Mouse (Mus musculus) midbrain, postnatal 0 days (tissue): ENCODE results near the gene Pyroxd2. TPM values are rescaled to one million over a fixed set of nuclear protein-coding genes. Genes with fewer than 3 reads are reported as not detected.

Experiments used
- ATAC-seq: fragments of 200-750 bp; cut with Nextera tagmentation; 2 replicates; pipeline ENCODE4 v1.8.0; 2017; ENCODE audit warnings: moderate number of reproducible peaks, mild to moderate bottlenecking, moderate TSS enrichment, moderate library complexity; ENCODE audit not compliant: low FRiP score
- DNase-seq: peaks from one replicate; pipeline ENCODE4 v3.0.0-alpha.2; 2015; ENCODE audit warnings: low spot score
- H3K27ac ChIP-seq: fragments of 300-500 bp; sonication (generic); 2 replicates; pipeline ENCODE4 v1.5.1; 2014; ENCODE audit warnings: low read depth, mild to moderate bottlenecking, low read length, mixed read lengths
- H3K27me3 ChIP-seq: fragments of 300-500 bp; sonication (generic); 2 replicates; pipeline ENCODE4 v1.6.1; 2014; ENCODE audit warnings: low read length, control low read depth, mixed read lengths; ENCODE audit not compliant: insufficient read depth
- H3K36me3 ChIP-seq: fragments of 300-500 bp; sonication (generic); 2 replicates; pipeline ENCODE4 v1.6.1; 2014; ENCODE audit warnings: low read length, control low read depth, mixed read lengths; ENCODE audit not compliant: insufficient read depth
- H3K4me1 ChIP-seq: fragments of 300-500 bp; sonication (generic); 2 replicates; pipeline ENCODE4 v1.6.1; 2014; ENCODE audit warnings: mild to moderate bottlenecking, control low read depth, antibody characterized with exemption, low read length, mixed read lengths; ENCODE audit not compliant: insufficient read depth
- H3K4me2 ChIP-seq: fragments of 300-500 bp; sonication (generic); 2 replicates; pipeline ENCODE4 v1.6.1; 2014; ENCODE audit warnings: low read depth, mild to moderate bottlenecking, low read length, mixed read lengths; ENCODE audit not compliant: poor library complexity, severe bottlenecking
- H3K4me3 ChIP-seq: fragments of 300-500 bp; sonication (generic); 2 replicates; pipeline ENCODE4 v1.5.1; 2014; ENCODE audit warnings: low read depth, mild to moderate bottlenecking, low read length, moderate library complexity
- H3K9ac ChIP-seq: fragments of 300-500 bp; sonication (generic); replicated peaks from 2 replicates; pipeline ENCODE4 v1.6.1; 2014; ENCODE audit warnings: mild to moderate bottlenecking, low read length, moderate library complexity, mixed read lengths; ENCODE audit not compliant: poor library complexity, severe bottlenecking
- H3K9me3 ChIP-seq: fragments of 300-500 bp; sonication (generic); 2 replicates; pipeline ENCODE4 v1.6.1; 2016; ENCODE audit warnings: low read length, control low read depth
- CTCF ChIP-seq: IDR thresholded peaks from 2 replicates; pipeline ENCODE4 v1.5.1; 2016; ENCODE audit warnings: antibody characterized with exemption, mild to moderate bottlenecking
- WGBS: fragments of 180-500 bp; shearing (Covaris S2); extraction: QIAGEN DNeasy Blood & Tissue Kit; methylation state at CpG from one replicate; pipeline ENCODE4 v1.1.7; 2014; 5-methylcytosine and 5-hydroxymethylcytosine counted together
- polyA plus RNA-seq: library from polyadenylated mRNA; unstranded; fragments of >200 nt; fragmentation: Nextera tagmentation; extraction: Ambion mirVana; gene quantifications from 2 replicates; pipeline ENCODE4 v1.2.1, GENCODE M21; 2015
- total RNA-seq: library from RNA; depleted of rRNA; stranded (reverse); fragments of >200 nt; gene quantifications from 2 replicates; pipeline ENCODE4 v1.2.3, GENCODE M21; 2014

The Pyroxd2 gene
- total and polyA plus RNA-seq, 2 experiments from 2014 or later, result 2.5 to 3.0 TPM

- no peaks in the 10 kb centered on the region for H3K36me3 ChIP-seq
These were observed 25.2 kb downstream of the Pyroxd2 start for GRCm38 (mm10) chr19:42727424-42727823.

GRCm38 (mm10) chr19:42726766-42727165 is 25.8 kb downstream of the Pyroxd2 start:
- TF ChIP-seq CTCF, result no peak
- ATAC-seq, result no peak

More at GRCm38 (mm10) chr19:42727424-42727823, 25.2 kb downstream of the Pyroxd2 start:
- Histone ChIP-seq H3K27ac (no peak overlapping the region), H3K9me3 (no peaks in the 10 kb centered on the region), H3K4me3 (no peak overlapping the region), H3K27me3 (0 out of 2 replicates have a peak, but pooled peaks cover 2% of the 10 kb centered on the region), H3K4me1 (no peaks in the 10 kb centered on the region), H3K9ac (no peak overlapping the region), H3K4me2 (no peak overlapping the region)
- TF ChIP-seq CTCF, result no peak
- DNase-seq (no peak), ATAC-seq (no peak)
- WGBS, result 92% methylated on average over 4 of the region's 4 CpGs

GRCm38 (mm10) chr19:42725973-42726350 is 26.6 kb downstream of the Pyroxd2 start:
- no peak overlapping the region for H3K4me3 ChIP-seq
- H3K4me2 ChIP-seq, result no peak overlapping the region
- no peak overlapping the region for H3K27ac ChIP-seq
- no peaks in the 10 kb centered on the region for H3K9me3 ChIP-seq
- H3K27me3 ChIP-seq, result no peaks in the 10 kb centered on the region
- ATAC-seq, result no peak
- no peaks in the 10 kb centered on the region for H3K4me1 ChIP-seq
- no peak overlapping the region for H3K9ac ChIP-seq
- no peaks in the 10 kb centered on the region for H3K36me3 ChIP-seq
- no peak for DNase-seq
- WGBS, result 89% methylated on average over 3 of the region's 3 CpGs
- no peak for TF ChIP-seq CTCF

More at GRCm38 (mm10) chr19:42726766-42727165, 25.8 kb downstream of the Pyroxd2 start:
- peak; percentile 32 for DNase-seq
- Histone ChIP-seq H3K4me2 (no peak overlapping the region), H3K4me3 (no peak overlapping the region), H3K27me3 (0 out of 2 replicates have a peak, but pooled peaks cover 2% of the 10 kb centered on the region), H3K4me1 (no peaks in the 10 kb centered on the region), H3K36me3 (no peaks in the 10 kb centered on the region), H3K9ac (no peak overlapping the region), H3K27ac (no peak overlapping the region), H3K9me3 (no peaks in the 10 kb centered on the region)
- WGBS, result 90% methylated on average over 10 of the region's 10 CpGs

GRCm38 (mm10) chr19:42725056-42725972 is 27.3 kb downstream of the Pyroxd2 start:
- no peak for TF ChIP-seq CTCF
- Histone ChIP-seq H3K27ac (no peak overlapping the region), H3K4me1 (no peaks in the 10 kb centered on the region), H3K4me3 (no peak overlapping the region), H3K4me2 (no peak overlapping the region), H3K27me3 (no peaks in the 10 kb centered on the region), H3K9me3 (no peaks in the 10 kb centered on the region), H3K36me3 (no peaks in the 10 kb centered on the region), H3K9ac (no peak overlapping the region)
- WGBS, result 80% methylated on average over 16 of the region's 16 CpGs
- ATAC-seq (no peak), DNase-seq (no peak)

- Histone ChIP-seq H3K36me3 (no peaks in the 10 kb centered on the region), H3K9me3 (no peaks in the 10 kb centered on the region), H3K4me2 (no peak overlapping the region), H3K4me1 (no peaks in the 10 kb centered on the region), H3K9ac (no peak overlapping the region), H3K4me3 (no peak overlapping the region), H3K27ac (no peak overlapping the region), H3K27me3 (no peaks in the 10 kb centered on the region)
- ATAC-seq, result no peak
- WGBS, result 71% methylated on average over 6 of the region's 6 CpGs
- peak; percentile 38 for TF ChIP-seq CTCF
- DNase-seq, result no peak
These were observed 29.3 kb downstream of the Pyroxd2 start for GRCm38 (mm10) chr19:42723302-42723701.

- peak; percentile 58 for DNase-seq
- Histone ChIP-seq H3K27ac (no peak overlapping the region), H3K4me3 (no peak overlapping the region), H3K4me2 (no peak overlapping the region), H3K4me1 (no peaks in the 10 kb centered on the region), H3K9ac (no peak overlapping the region), H3K36me3 (no peaks in the 10 kb centered on the region), H3K9me3 (no peaks in the 10 kb centered on the region), H3K27me3 (no peaks in the 10 kb centered on the region)
- 38% methylated on average over 1 of the region's 2 CpGs for WGBS
- TF ChIP-seq CTCF, result no peak
- no peak for ATAC-seq
These were observed 30.1 kb downstream of the Pyroxd2 start for GRCm38 (mm10) chr19:42722500-42722899.
